Mouse (Mus musculus): ENCODE measurements at regions not wholly inside any gene's neighbourhood (a gene's known extent, or its start where the extent isn't known, plus 50 kb on each side); places are given as distances from the start of the nearest gene placed in this dataset.

- TF ChIP-seq CTCF (IDR thresholded peaks at IDR 0.05; ENCODE audit: control insufficient read depth, insufficient read depth, low read length) (no peak), POLR2A (IDR thresholded peaks at IDR 0.05; ENCODE audit: borderline replicate concordance, control insufficient read depth, low read depth, low read length) (no peak)
Observed at GRCm38 (mm10) chr10:117547275-117547674, 82.0 kb upstream of the Cpm start.

All from bone marrow, adult 2 months (tissue).